Mouse (Mus musculus): Measurements from ENCODE around the gene Xpr1. TPM values are rescaled to one million over a fixed set of nuclear protein-coding genes. Genes with fewer than 3 reads are reported as not detected.

The Xpr1 gene
- polyA plus RNA-seq, 1 experiment from 2014 or later, result 10.1 TPM

DNA sequence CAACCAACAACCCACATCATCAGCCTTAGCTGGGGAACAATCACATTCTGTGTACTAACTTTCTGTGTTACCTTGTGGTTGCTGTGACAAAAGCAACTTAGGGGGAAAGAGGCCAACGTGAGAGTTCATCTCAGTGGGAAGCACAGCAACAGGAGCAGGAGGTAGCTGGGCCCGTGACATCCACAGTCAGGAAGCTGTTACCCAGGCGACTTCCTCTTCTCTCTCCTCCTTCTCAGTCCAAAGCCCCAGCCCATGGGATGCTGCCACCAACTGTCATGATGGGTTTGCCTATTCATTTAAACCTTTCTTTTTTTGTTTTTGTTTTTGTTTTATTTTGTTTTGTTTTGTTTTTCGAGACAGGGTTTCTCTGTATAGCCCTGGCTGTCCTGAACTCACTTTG lies 25.7 kb downstream of the Xpr1 start:
- H3K9me3 ChIP-seq (replicated peaks), result no peaks in the 10 kb centered on the region
- DNase-seq (ENCODE audit: low spot score), result no peak
- no peak overlapping the region for H3K4me3 ChIP-seq
- H3K27ac ChIP-seq, result no peak overlapping the region
- H3K4me1 ChIP-seq, result peaks cover 9% of the 10 kb centered on the region; the same call in 1 of the 2 replicates
- 78% methylated on average over 4 of the region's 4 CpGs for WGBS
- no peaks in the 10 kb centered on the region for H3K36me3 ChIP-seq
- no peaks in the 10 kb centered on the region for H3K27me3 ChIP-seq (ENCODE audit: low read depth, poor library complexity, severe bottlenecking)

DNA sequence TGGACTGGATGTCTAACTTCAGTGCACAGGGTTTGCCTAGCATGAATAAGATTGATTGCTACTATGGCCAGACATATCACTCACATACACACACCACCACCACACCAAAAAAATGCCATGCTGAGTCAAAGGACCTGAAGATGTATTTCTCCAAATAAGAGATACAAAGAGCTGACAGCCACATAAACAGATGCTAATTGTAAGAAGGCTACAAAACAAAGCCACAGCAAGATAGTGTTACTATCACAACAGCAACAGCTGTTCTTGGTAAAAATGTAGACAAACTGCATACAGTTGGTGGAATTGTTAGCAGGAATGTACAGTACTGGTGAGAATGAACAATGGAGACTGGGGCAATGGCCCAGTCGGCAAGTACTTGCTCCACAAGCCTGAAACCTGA lies 28.8 kb downstream of the Xpr1 start:
- WGBS, result 52% methylated on average over 1 of the region's 1 CpGs
- no peak for DNase-seq (ENCODE audit: low spot score)
- Histone ChIP-seq H3K4me3 (no peak overlapping the region), H3K9me3 (replicated peaks) (no peaks in the 10 kb centered on the region), H3K27me3 (ENCODE audit: low read depth, poor library complexity, severe bottlenecking) (no peaks in the 10 kb centered on the region), H3K36me3 (no peaks in the 10 kb centered on the region), H3K27ac (no peak overlapping the region), H3K4me1 (peaks cover 9% of the 10 kb centered on the region; the same call in 1 of the 2 replicates)

DNA sequence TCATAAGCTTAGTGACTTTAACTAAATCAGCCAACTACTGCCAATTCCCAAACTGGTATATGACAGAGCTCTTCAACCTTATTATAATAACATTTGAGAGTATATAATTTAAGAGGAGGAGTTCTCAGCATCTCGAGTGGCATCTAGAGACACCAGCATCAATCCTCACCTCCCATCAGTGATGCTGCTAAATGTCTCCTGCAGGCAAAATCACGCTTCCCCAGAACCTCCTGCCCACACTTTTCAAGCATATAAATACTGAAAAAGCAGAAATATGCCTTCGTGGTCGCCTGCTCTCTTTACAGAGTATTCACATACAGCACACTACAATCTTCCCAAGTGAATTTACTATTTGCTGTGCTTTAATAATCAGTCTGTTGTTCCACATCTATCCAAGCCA lies 30.7 kb downstream of the Xpr1 start:
- Histone ChIP-seq H3K4me1 (peaks cover 9% of the 10 kb centered on the region; the same call in 1 of the 2 replicates), H3K27me3 (ENCODE audit: low read depth, poor library complexity, severe bottlenecking) (no peaks in the 10 kb centered on the region), H3K36me3 (no peaks in the 10 kb centered on the region), H3K9me3 (replicated peaks) (no peaks in the 10 kb centered on the region), H3K27ac (no peak overlapping the region), H3K4me3 (no peak overlapping the region)
- no peak for DNase-seq (ENCODE audit: low spot score)
- 87% methylated on average over 4 of the region's 4 CpGs for WGBS

DNA sequence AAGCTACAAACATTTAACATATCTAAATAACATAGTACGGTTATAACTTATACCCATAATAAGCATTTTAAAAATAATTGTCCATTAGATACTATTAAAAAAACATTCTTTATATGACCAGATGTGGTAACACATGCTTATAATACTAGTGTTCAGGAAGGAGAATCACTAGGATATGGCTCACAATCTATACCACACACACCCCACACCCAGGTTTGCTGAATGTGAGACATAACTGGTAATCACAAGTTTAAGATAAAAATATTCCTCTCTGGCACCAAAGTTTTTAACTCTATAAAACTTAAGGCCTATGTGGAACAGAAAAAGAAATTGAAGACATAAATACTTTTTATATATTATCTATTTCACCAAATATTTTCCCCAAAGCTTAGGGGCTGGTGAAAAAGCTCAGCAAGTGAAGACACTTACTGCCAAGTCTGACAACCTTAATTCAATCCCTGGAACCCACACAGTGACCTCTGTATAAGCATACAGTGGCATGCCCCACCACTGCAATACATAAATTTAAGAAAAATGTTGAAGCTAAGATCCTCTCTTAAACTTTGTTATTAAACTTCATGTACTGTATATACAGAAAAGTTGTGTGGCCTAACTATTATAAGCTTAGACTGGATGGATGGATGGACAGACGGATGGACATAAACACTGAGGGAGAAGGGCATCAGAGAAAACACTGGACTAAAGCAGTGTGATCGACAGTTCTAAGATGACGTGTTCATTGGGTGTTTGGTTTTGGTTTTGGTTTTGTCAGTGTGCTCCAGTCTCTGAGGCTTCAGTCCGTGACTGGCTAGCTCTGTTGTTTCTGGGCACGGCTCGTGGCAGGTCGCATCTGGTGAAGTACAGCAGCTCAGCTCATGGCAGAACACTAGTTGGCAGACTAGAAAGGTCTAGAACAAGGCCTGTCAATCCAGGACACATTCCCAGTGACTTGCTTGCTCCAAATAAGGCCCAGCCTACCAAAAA lies 33.6 kb downstream of the Xpr1 start:
- no peak for DNase-seq (ENCODE audit: low spot score)
- H3K4me1 ChIP-seq, result peaks cover 3% of the 10 kb centered on the region; the same call in 1 of the 2 replicates
- no peak overlapping the region for H3K4me3 ChIP-seq
- no peaks in the 10 kb centered on the region for H3K9me3 ChIP-seq (replicated peaks)
- no peaks in the 10 kb centered on the region for H3K36me3 ChIP-seq
- WGBS, result 92% methylated on average over 8 of the region's 8 CpGs
- no peaks in the 10 kb centered on the region for H3K27me3 ChIP-seq (ENCODE audit: low read depth, poor library complexity, severe bottlenecking)
- H3K27ac ChIP-seq, result no peak overlapping the region

DNA sequence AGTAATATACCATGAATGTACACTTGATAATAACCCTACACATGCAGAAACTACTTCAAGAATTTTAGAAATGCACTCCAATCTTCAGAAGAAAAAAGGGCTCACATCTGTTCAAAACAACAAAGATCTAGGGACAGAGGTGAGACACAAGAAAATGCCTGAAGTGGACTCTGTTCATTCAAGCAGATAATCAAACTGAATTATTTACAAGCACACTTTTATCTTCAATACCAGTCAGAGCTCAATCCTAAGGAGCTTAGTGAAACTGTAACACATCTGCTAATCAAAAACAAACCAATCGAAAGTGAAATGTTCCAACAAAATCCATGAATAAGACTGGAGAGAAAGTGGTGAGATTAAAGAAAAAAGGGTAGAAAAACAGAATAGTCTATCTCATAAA lies 35.3 kb downstream of the Xpr1 start:
- H3K27ac ChIP-seq, result no peak overlapping the region
- H3K36me3 ChIP-seq, result no peaks in the 10 kb centered on the region
- no peaks in the 10 kb centered on the region for H3K4me1 ChIP-seq
- no peak overlapping the region for H3K4me3 ChIP-seq
- DNase-seq (ENCODE audit: low spot score), result no peak
- WGBS, result 81% methylated on average over 1 of the region's 1 CpGs
- H3K9me3 ChIP-seq (replicated peaks), result no peaks in the 10 kb centered on the region
- H3K27me3 ChIP-seq (ENCODE audit: low read depth, poor library complexity, severe bottlenecking), result no peaks in the 10 kb centered on the region

DNA sequence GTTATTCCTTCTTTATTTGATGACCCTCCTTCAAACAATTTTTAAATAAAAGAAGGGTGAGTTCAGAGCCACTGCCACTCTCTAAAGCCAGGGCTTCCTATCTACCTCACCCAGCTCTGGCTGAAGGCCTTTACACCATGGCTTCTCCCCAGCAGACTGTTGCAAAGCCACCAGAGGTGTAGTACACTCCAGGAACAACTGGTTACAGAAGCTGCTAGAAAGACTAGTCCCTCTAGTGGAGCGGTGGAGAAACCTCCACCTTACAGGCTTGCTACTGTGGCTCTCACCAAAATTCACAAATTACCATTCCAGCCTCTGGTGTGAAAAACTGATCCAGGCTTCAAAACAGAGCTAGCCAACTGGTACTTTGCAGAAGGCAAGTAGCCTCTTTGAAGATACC lies 37.9 kb downstream of the Xpr1 start:
- no peak overlapping the region for H3K4me3 ChIP-seq
- 100% methylated on average over 1 of the region's 1 CpGs for WGBS
- H3K4me1 ChIP-seq, result no peaks in the 10 kb centered on the region
- H3K9me3 ChIP-seq (replicated peaks), result no peaks in the 10 kb centered on the region
- H3K27ac ChIP-seq, result no peak overlapping the region
- no peaks in the 10 kb centered on the region for H3K27me3 ChIP-seq (ENCODE audit: low read depth, poor library complexity, severe bottlenecking)
- H3K36me3 ChIP-seq, result no peaks in the 10 kb centered on the region
- no peak for DNase-seq (ENCODE audit: low spot score)

DNA sequence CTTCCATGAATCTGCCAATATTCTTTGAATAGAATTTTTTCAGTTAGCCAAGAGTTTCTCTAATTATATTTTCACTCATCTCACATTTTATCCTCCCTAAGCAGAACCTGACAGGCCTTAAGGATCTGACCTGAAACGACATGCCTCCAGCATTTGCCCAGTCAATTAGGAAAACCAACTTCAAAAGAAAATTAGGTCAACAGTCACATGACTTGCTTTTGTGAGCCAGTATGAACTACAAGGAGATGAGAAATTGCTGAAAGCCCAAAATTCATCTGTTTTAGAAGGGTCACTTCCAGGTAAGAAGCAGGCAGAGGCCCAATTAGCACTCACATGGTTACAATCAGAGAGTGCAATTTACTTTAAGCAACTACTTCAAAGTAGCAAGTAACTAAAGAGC lies 44.4 kb downstream of the Xpr1 start:
- Histone ChIP-seq H3K27ac (no peak overlapping the region), H3K27me3 (ENCODE audit: low read depth, poor library complexity, severe bottlenecking) (no peaks in the 10 kb centered on the region), H3K4me1 (peaks cover 6% of the 10 kb centered on the region; the same call in 1 of the 2 replicates), H3K36me3 (no peaks in the 10 kb centered on the region), H3K9me3 (replicated peaks) (no peaks in the 10 kb centered on the region), H3K4me3 (no peak overlapping the region)
- WGBS, result 21% methylated on average over 1 of the region's 1 CpGs
- no peak for DNase-seq (ENCODE audit: low spot score)

DNA sequence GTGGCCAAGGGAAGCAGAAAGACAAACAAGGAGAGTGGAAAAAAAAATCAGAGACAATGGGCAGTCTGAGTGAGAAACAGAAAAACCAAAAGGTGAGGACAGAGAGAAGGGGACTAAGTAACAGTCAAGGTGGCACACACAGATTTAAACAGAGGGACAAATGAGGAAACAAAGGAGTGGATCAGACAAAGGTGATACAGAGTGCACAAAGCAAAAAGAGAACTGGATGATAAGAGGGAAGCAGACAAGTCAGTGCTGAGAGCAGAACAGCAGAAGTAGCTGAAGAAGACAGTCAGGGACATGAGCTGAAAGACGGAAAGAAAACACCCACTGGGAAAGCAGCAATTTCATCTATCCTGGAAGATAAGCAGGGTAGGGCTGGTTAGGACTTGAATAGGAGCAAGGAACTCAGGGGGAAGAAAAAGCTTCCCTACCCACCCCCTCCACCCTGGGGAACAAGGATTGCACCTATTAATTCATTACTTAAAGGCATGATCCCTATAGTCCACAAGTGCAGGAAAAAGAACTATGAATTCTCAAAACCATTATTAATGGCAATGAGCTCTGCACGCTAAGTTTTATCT lies 47.0 kb downstream of the Xpr1 start:
- Histone ChIP-seq H3K36me3 (no peaks in the 10 kb centered on the region), H3K27ac (no peak overlapping the region), H3K9me3 (replicated peaks) (no peaks in the 10 kb centered on the region), H3K4me3 (no peak overlapping the region), H3K4me1 (peaks cover 6% of the 10 kb centered on the region; the same call in 1 of the 2 replicates), H3K27me3 (ENCODE audit: low read depth, poor library complexity, severe bottlenecking) (no peaks in the 10 kb centered on the region)
- DNase-seq (ENCODE audit: low spot score), result no peak
- WGBS, result 73% methylated on average over 2 of the region's 2 CpGs

DNA sequence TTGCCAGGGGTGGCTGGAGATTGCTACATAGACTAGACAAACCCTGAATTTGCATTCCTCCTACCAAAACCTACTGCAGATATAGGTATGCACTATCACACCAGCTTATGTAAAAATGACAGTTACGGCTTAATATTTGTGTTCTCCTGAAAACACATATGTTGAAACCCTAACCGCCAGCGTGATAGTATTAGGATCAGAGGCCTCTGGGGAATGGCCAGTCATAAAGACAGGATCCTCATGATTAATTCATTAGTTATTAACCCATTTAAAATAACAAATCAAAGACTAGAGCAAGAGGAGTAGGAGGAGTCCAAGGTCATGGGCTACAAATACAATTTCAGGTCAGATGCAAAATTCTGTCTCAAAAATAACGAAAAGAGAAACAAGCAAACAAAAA lies 50.8 kb downstream of the Xpr1 start:
- Histone ChIP-seq H3K36me3 (no peaks in the 10 kb centered on the region), H3K9me3 (replicated peaks) (no peaks in the 10 kb centered on the region), H3K4me3 (no peak overlapping the region), H3K4me1 (no peaks in the 10 kb centered on the region), H3K27me3 (ENCODE audit: low read depth, poor library complexity, severe bottlenecking) (no peaks in the 10 kb centered on the region), H3K27ac (no peak overlapping the region)
- 89% methylated on average over 4 of the region's 4 CpGs for WGBS
- DNase-seq (ENCODE audit: low spot score), result no peak

DNA sequence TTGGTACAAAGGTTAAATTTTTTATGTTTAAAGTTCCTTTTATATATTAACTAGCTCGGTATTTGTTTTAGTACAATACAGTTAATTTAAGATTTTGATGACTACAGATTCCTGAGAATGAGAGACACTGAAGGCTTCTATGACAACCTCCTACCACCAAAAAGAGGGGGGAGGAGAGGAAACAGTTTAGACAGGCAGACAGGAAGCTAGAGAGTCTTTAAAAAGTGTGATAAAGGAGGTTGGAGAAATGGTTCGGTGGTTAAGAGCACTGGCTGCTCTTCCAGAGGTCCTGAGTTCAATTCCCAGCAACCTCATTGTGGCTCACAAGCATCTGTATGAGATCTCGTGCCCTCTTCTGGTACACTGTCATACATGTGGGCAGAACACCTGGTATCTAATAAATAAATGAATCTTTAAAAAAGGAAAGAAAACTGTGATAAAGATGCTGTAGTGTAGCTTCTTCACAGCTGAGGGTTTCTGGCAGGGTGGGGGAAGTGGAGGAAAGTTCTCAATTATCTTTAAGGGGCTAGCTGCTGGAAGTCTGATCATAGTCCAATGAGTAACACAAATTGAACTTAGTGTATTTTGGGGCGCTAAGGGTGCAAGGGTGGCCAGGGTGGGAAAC lies 55.6 kb downstream of the Xpr1 start:
- H3K27ac ChIP-seq, result no peak overlapping the region
- WGBS, result 90% methylated on average over 4 of the region's 4 CpGs
- no peaks in the 10 kb centered on the region for H3K27me3 ChIP-seq (ENCODE audit: low read depth, poor library complexity, severe bottlenecking)
- no peaks in the 10 kb centered on the region for H3K36me3 ChIP-seq
- H3K4me1 ChIP-seq, result no peaks in the 10 kb centered on the region
- no peak overlapping the region for H3K4me3 ChIP-seq
- DNase-seq (ENCODE audit: low spot score), result no peak
- H3K9me3 ChIP-seq (replicated peaks), result no peaks in the 10 kb centered on the region

DNA sequence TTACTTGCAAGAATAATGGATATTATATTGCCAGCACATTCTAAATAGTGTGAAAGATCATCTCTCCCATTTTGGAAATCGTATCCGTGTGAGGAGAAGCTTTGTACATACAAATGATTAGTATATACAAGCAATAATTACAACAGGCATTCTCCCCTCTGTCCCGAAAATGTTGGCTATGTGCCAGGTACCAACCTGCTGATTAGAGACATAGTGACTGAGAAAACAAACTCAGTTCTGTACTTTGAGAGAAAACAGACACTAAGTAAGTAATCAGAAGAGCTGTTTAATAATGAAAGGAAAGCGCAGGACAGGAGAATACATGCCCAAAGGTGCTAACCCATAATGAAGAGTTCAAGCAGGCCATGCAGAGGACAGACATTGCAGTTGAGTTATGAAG lies 64.1 kb downstream of the Xpr1 start:
- 88% methylated on average over 4 of the region's 4 CpGs for WGBS

DNA sequence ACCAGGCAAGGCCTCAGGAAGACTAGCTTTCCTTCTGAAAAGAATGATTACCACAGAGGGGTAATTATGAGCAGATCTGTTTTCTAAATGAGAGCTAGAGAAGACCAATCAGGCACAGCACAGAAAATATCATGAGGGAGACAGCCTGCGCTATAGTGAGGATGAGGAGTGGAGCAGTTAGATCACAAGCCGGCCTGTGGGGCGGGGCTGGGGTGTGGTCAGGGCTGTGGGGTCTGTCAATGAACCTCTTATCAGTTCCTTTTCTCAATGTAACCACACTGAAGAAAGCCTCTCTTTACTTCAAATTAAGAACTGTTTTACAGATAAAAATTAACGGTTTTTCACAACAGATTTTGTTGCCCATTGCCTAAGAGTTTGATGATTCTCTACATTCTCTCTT lies 65.7 kb downstream of the Xpr1 start:
- H3K4me3 ChIP-seq, result no peak overlapping the region
- H3K27me3 ChIP-seq (ENCODE audit: low read depth, poor library complexity, severe bottlenecking), result no peaks in the 10 kb centered on the region
- no peaks in the 10 kb centered on the region for H3K4me1 ChIP-seq
- H3K36me3 ChIP-seq, result no peaks in the 10 kb centered on the region
- H3K27ac ChIP-seq, result no peak overlapping the region
- WGBS, result 84% methylated on average over 4 of the region's 4 CpGs
- no peak for DNase-seq (ENCODE audit: low spot score)
- no peaks in the 10 kb centered on the region for H3K9me3 ChIP-seq (replicated peaks)

More for the DNA sequence above, 64.1 kb downstream of the Xpr1 start:
- no peaks in the 10 kb centered on the region for H3K4me1 ChIP-seq
- H3K27me3 ChIP-seq (ENCODE audit: low read depth, poor library complexity, severe bottlenecking), result no peaks in the 10 kb centered on the region
- no peak overlapping the region for H3K4me3 ChIP-seq
- H3K36me3 ChIP-seq, result no peaks in the 10 kb centered on the region
- no peak for DNase-seq (ENCODE audit: low spot score)
- no peak overlapping the region for H3K27ac ChIP-seq
- no peaks in the 10 kb centered on the region for H3K9me3 ChIP-seq (replicated peaks)

DNA sequence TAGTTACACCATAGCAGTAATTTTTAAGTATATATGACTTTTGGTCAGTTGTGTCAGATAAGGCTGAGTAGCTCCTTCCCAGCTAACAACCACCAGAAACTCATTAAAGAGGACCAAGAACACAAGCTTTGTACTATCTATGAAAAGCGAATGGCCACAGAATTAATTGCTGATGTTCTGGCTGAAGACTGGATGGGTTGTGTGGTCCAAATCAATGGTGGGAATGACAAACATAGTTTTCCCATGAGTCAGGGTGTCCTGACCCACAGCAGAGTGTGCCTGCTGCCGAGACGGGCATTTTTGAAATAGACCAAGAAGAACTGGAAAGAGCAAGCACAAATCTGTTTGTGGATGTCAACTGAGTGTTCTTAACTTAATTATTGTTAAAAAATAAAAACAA lies 68.7 kb downstream of the Xpr1 start:
- Histone ChIP-seq H3K4me3 (no peak overlapping the region), H3K27me3 (ENCODE audit: low read depth, poor library complexity, severe bottlenecking) (no peaks in the 10 kb centered on the region), H3K9me3 (replicated peaks) (no peaks in the 10 kb centered on the region), H3K4me1 (no peaks in the 10 kb centered on the region), H3K36me3 (no peaks in the 10 kb centered on the region), H3K27ac (no peak overlapping the region)
- WGBS, result 92% methylated on average over 3 of the region's 3 CpGs
- no peak for DNase-seq (ENCODE audit: low spot score)
